In the genomic region with DNA sequence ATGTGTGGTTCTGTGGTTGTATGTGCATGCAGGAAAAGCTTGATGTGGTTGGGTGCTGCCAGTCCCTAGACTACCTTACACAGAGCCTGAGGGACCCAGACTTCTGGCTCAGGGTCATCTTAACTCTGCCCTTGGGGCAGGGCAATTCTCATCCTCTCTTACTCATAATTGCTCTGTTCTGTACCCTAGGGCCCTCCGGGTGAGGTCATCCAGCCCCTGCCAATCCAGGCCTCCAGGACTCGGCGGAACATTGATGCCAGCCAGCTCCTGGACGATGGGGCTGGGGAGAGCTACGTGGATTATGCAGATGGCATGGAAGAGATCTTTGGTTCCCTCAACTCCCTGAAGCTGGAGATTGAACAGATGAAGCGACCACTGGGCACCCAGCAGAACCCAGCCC, we compare ENCODE assay signal across 25 mouse cellular contexts.
A peak's percentile ranks its signal among the peaks of the same experiment; 100 is the strongest.
DNase-seq lines count a peak whose midpoint lies in the region; ATAC-seq and TF ChIP-seq lines count a peak whose summit lies in the region.
"Had no signal": no experiment of that assay in that cellular context is flagged by ENCODE, and none has a peak within 500 bp of the region (broad histone marks: within the 10 kb centered on the region; RNA-seq: fewer than 3 reads in every experiment).

No protein-coding gene starts in this region.

- H3K4me1 ChIP-seq in liver, embryonic 12.5 days: no peaks in the 10 kb centered on the region
- no peaks in the 10 kb centered on the region for H3K4me1 ChIP-seq in liver, postnatal 0 days (ENCODE audit: insufficient read depth)
- H3K4me1 ChIP-seq in intestine, postnatal 0 days (replicated peaks; ENCODE audit: control insufficient read depth, insufficient read depth, low read length): no peaks in the 10 kb centered on the region
- H3K4me1 ChIP-seq: forebrain, embryonic 10.5 days; forebrain, embryonic 13.5 days; heart, embryonic 10.5 days; heart, embryonic 13.5 days had no signal

- DNase-seq in liver, postnatal 0 days: no peak
- DNase-seq in adrenal gland, adult 2 months: peak; percentile 64
- DNase-seq in adrenal gland, adult 8-10 months: peak; percentile 35
- peak; percentile 30 for DNase-seq in adrenal gland, postnatal 25 days
- DNase-seq in frontal cortex, postnatal 25 days (ENCODE audit: low spot score in 2 of 2): no peak
- DNase-seq: cerebellum, adult 18-20 months; cerebellum, adult 9-10 months; cerebellum, postnatal 14 days; gastrocnemius, postnatal 10 days; gastrocnemius, postnatal 36 days; heart, adult 2 months; heart, postnatal 14 days; heart, postnatal 4 days had no signal

- ATAC-seq in liver, embryonic 12.5 days: no peak
- ATAC-seq in liver, postnatal 0 days: no peak
- no peak for ATAC-seq in intestine, postnatal 0 days
- ATAC-seq: CD4-positive, CD25-positive, alpha-beta regulatory T cell, adult 4 months; forebrain, embryonic 13.5 days; forebrain, embryonic 16.5 days; hindbrain, postnatal 0 days; inflammation-experienced regulatory T-cells, adult 6 months; intestine, embryonic 16.5 days had no signal

- no peaks in the 10 kb centered on the region for H3K27me3 ChIP-seq in liver, embryonic 12.5 days (replicated peaks)
- H3K27me3 ChIP-seq in liver, postnatal 0 days (ENCODE audit: insufficient read depth, low read length): no peaks in the 10 kb centered on the region
- H3K27me3 ChIP-seq in intestine, postnatal 0 days (replicated peaks; ENCODE audit: control insufficient read depth, insufficient read depth, low read length): no peaks in the 10 kb centered on the region
- H3K27me3 ChIP-seq: forebrain, embryonic 13.5 days; heart, embryonic 13.5 days had no signal

- H3K4me3 ChIP-seq in liver, embryonic 12.5 days: no peak overlapping the region
- H3K4me3 ChIP-seq in liver, postnatal 0 days (ENCODE audit: low read depth, low read length): no peak overlapping the region
- no peak overlapping the region for H3K4me3 ChIP-seq in intestine, postnatal 0 days (ENCODE audit: low read depth, low read length)
- H3K4me3 ChIP-seq: forebrain, embryonic 10.5 days; forebrain, embryonic 13.5 days; heart, adult 2 months; heart, embryonic 10.5 days; heart, embryonic 13.5 days had no signal

- TF ChIP-seq EP300 in liver, postnatal 0 days (IDR thresholded peaks at IDR 0.05; ENCODE audit: low read depth): no peak

- no peak for TF ChIP-seq CTCF in liver, postnatal 0 days (IDR thresholded peaks at IDR 0.05; ENCODE audit: low read depth)
- no peak for TF ChIP-seq CTCF in intestine, postnatal 0 days (IDR thresholded peaks at IDR 0.05; ENCODE audit: low read depth)

- H3K36me3 ChIP-seq in liver, embryonic 12.5 days: peaks cover 56% of the 10 kb centered on the region
- no peaks in the 10 kb centered on the region; the same call in 1 of the 2 replicates for H3K36me3 ChIP-seq in liver, postnatal 0 days (replicated peaks; ENCODE audit: insufficient read depth, low read length)
- peaks cover 10% of the 10 kb centered on the region for H3K36me3 ChIP-seq in intestine, postnatal 0 days (ENCODE audit: control insufficient read depth, insufficient read depth)

- peak overlapping the region; percentile 12; the same call in 1 of the 2 replicates for H3K9ac ChIP-seq in liver, embryonic 12.5 days
- H3K9ac ChIP-seq in liver, postnatal 0 days (replicated peaks): no peak overlapping the region
- no peak overlapping the region for H3K9ac ChIP-seq in intestine, postnatal 0 days (ENCODE audit: low read depth, low read length)
- H3K9ac ChIP-seq: forebrain, embryonic 13.5 days; heart, embryonic 13.5 days; hindbrain, embryonic 14.5 days had no signal

- H3K9me3 ChIP-seq in liver, embryonic 12.5 days (replicated peaks): no peaks in the 10 kb centered on the region
- H3K9me3 ChIP-seq in liver, postnatal 0 days (ENCODE audit: low read length): no peaks in the 10 kb centered on the region
- H3K9me3 ChIP-seq in intestine, postnatal 0 days (ENCODE audit: control insufficient read depth): no peaks in the 10 kb centered on the region
- H3K9me3 ChIP-seq: forebrain, embryonic 10.5 days; forebrain, embryonic 13.5 days; heart, embryonic 10.5 days; heart, embryonic 13.5 days had no signal

- 89% methylated on average over 6 of the region's 6 CpGs for WGBS in liver, embryonic 12.5 days (ENCODE audit: insufficient replicate concordance)
- WGBS in liver, postnatal 0 days (ENCODE audit: insufficient replicate concordance): 93% methylated on average over 6 of the region's 6 CpGs
- 90% methylated on average over 6 of the region's 6 CpGs for WGBS in intestine, postnatal 0 days

- H3K4me2 ChIP-seq in liver, embryonic 12.5 days: no peak overlapping the region
- H3K4me2 ChIP-seq in liver, postnatal 0 days (ENCODE audit: low read depth, low read length): no peak overlapping the region
- no peak overlapping the region for H3K4me2 ChIP-seq in intestine, postnatal 0 days (replicated peaks; ENCODE audit: low read depth)
- H3K4me2 ChIP-seq: forebrain, embryonic 13.5 days; heart, embryonic 13.5 days; hindbrain, embryonic 14.5 days had no signal

- no peak overlapping the region; the same call in 1 of the 2 replicates for H3K27ac ChIP-seq in liver, embryonic 12.5 days
- no peak overlapping the region for H3K27ac ChIP-seq in liver, postnatal 0 days (ENCODE audit: low read depth)
- no peak overlapping the region for H3K27ac ChIP-seq in intestine, postnatal 0 days (ENCODE audit: low read depth, low read length)
- H3K27ac ChIP-seq: forebrain, embryonic 10.5 days; forebrain, embryonic 13.5 days; heart, adult 2 months; heart, embryonic 10.5 days; heart, embryonic 13.5 days; hindbrain, embryonic 14.5 days; hindbrain, postnatal 0 days had no signal

Comparison
In these comparisons a context has a peak if more than half of its experiments do, and no peak if none do; other contexts are left out.
1. DNase-seq: peak in adrenal gland, adult 2 months (single experiment), adrenal gland, adult 8-10 months (single experiment) and adrenal gland, postnatal 25 days (single experiment); none in liver, postnatal 0 days (single experiment) and frontal cortex, postnatal 25 days (0 of 2).